Mouse (Mus musculus): ENCODE results near the gene Nexn.

DNA sequence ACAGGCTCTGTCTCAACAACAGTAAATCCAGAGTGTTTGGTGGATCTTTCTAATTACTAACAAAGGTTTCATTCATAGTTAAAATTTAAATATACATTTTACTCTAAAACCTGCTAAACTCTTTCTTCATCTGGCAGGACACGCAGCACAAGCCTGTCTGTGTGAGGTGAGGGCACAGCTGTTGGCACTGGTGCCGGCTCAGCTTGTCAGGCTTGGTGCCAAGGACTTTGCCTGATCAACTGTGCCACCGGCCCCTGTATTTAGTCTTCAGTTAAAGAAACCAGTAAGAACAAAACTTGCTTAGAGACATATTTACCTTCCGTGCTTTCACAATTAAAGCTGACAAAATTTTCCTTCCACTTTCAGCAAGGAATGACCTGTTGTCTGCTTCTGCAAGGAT is 22.6 kb upstream of the Nexn start:
- no peak for TF ChIP-seq POLR2A (IDR thresholded peaks at IDR 0.05; ENCODE audit: borderline replicate concordance, low read depth, low read length)
- no peak for TF ChIP-seq CTCF (IDR thresholded peaks at IDR 0.05; ENCODE audit: low read depth, low read length)
